Mouse (Mus musculus) retina, embryonic 14.5 days (tissue): ENCODE data around the gene Slc4a7.

Source experiments
- DNase-seq: peaks from one replicate; pipeline ENCODE4 v3.0.0-alpha.2; 2015; ENCODE audit warnings: low spot score

Gene Slc4a7

DNA sequence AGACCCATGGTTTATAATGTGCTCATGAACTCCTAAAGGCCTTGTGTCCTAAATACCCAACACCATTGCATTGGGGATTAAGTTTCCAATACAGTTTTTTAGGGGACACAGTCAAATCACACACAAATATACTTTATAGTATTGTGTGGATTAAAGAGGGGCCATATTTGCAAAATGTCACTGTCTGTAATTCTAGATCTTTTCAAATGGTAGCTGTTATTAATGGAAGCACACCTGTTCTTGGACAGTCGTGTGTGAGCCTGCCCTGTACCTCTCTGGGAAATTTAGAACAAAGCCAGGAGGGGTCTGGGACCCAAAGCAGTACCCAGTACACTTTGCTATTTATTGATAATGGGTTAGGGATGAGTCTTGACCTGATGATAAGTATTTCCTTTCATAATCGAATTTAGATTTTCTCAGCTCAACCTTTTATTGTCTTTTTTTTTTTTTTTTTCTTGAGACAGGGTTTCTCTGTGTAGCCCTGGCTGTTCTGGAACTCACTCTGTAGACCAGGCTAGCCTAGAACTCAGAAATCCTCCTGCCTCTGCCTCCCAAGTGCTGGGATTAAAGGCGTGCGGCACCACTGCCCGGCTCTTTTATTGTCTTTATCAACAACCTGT is at the start of gene Slc4a7:
TSS of gene Slc4a7 (plus strand) at position 570 of the 620 bp plus-strand sequence.
- no peak for DNase-seq

DNA sequence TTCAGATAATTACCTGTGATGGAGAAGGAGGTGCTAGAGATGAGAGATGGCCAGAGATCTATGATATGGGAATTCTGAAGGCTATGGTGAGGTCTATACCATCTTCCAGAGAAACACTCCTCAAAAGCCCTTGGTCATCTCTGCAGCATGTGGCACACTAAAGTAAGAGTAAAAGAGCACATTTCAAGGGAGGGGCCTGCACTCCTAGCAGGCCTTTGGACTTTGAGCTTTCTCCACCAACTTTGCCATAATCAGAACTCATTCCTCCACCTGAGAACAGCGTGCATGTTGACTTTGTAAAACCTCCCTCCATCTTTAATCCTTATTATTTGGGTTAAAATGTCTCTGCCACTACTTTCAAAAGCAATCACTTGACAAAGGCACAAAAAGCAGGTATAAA is 31.5 kb upstream of the Slc4a7 start:
- no peak for DNase-seq

GRCm38 (mm10) chr14:14681611-14682010 is 20.5 kb upstream of the Slc4a7 start:
- no peak for DNase-seq

DNA sequence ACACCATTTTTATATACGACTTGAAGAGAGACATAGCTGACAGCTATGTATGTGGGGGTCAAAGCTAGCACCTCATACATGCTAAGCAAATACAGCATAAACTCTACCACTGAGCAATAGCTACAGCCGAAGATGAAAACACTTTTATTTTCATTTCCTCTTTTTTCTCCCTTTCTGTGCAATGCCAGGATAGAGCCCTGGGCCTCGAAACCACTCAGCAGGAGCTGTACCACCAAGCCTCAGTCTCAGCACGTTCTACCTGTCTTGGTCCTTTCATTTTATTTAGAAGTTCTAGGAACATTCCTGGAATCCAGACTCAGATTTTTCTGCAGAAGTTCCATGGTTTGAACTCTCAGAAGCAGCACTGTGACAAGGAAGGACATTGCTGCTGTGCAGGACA is 17.3 kb upstream of the Slc4a7 start:
- no peak for DNase-seq

- DNase-seq = no peak
Observed at GRCm38 (mm10) chr14:14686101-14686551, 16.0 kb upstream of the Slc4a7 start.

DNA sequence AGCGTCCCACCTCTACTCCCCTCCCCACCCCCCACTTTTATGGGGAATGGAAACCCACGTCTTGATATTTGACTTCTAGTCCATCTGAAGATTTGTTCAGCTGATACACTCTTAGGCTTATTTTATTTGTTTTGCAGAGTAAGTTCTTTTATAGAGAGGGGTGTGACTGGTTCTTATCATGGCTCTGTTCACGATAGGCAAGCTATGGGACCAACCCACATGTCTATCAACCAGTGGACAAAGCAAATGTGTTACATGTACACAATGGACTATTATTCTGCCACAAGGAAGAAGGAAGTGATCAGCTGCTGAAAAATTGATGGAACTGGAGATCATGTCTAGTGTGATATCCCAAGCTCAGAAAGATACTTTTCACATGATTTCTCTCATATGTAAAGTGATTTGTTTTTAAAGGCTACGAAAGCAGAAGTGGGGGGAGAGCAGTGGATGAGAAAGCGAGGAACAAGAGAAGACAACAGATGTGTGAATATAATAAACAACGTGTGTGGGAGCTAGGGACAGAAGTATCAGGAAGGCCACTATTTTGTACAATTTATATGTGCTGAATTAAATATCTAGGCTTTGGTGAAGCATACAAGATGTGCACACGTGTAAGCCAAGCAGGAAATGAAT is 14.7 kb upstream of the Slc4a7 start:
- DNase-seq = no peak

DNA sequence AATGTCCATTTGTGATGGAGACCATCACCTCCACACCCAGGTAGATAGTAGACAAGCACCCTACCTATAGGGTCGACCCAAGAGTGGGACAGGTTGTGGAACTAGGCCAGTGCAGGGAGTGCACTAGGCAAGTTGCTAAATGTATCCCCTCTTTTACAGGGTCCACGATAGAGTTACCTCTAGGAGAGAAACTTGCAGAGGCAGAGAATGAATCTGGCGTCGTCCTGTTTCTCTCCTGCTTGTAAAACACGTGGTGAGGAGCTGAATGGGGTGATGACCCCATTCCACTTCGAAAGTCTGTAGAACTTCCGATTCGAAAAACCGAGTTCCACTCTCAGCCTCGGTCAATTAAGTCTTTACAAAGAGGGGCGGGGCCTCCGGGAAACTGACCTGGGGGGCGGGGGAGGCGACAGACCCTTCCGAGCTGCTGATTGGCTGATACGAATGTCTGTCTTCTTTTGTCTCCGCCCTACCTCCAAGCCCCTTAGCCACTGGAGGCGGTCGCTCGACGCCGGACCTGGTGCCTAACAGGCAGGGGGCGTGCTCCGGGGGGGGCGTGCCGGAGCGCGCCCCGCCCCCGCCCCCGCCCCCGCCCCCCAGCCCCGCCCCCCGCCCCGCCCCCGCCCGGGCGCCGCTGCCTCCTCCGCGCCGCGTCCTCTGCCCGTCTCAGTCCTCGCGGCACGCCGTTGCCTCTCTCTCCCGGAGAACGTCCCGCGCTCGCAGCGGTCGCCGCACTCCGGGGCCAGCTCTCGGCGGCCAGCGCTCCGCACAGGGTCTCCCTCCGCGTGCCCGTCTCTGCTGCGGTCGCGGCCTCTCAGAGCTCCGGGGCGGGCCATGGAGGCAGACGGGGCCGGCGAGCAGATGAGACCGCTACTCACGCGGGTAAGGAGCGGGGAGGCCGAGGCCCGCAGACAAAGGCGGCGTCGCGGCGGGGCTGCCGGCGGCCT is 593 bp downstream of the Slc4a7 start:
- peak; percentile 99 for DNase-seq

- DNase-seq = peak; percentile 66
Observed at GRCm38 (mm10) chr14:14703346-14703871, 1.3 kb downstream of the Slc4a7 start.

GRCm38 (mm10) chr14:14704651-14705050 is 2.6 kb downstream of the Slc4a7 start:
- DNase-seq = no peak

- DNase-seq = no peak
Observed at GRCm38 (mm10) chr14:14705126-14705525, 3.0 kb downstream of the Slc4a7 start.

DNA sequence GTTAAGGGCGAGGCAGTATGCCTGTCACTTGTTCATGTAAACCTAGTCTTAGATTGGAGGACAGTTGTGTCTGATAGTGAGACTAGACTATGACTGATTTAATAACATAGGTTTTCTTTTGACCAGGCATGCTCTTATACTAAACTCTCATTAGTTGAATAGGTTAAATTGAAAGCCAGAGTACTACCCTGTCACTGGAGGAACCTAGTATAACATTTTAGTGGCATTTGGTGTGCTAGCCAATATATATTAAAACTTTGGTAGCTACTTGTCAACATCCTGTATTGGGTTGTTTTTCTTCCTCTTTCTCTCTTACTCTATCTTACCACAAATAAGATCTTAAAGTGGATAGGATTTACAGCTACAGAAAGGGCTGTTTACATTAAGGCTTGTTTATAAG is 4.3 kb downstream of the Slc4a7 start:
- DNase-seq = no peak

DNA sequence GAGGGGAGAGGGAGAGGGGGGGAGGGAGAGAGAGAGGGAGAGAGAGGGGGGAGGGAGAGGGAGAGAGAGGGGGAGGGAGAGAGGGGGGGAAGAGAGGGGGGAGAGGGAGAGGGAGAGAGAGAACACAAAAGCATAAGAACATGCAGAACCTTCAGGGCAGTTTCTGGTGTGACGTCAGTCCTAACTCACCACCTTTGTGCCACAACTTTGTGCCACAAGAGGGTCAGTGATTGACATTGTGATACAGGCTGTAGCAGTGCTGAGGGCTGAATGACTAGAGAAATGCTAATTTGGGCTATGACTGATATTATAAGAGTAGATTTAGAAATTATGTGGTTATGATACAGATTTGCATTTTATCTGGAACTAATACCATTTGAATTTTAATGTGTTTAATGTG is 5.0 kb downstream of the Slc4a7 start:
- no peak for DNase-seq

DNA sequence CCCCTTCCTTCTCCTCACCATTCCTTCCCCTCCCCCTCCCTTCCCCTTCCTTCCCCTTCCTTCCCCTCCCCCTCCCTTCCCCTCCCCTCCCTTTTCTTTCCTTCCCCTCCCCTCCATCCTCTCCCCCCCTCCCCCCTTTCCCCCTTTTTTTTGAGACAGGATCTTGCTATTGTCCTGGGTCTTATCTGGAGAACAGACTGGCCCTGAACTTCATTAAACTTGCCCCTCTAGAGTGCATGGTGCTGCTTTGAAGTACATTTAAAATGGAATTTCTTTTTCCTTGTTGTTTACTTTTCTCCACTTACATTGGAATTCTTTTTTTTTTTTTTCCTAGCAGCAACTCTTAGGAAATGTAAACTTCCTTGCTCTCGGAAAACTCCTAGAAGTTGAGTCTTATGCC is 6.9 kb downstream of the Slc4a7 start:
- no peak for DNase-seq

- DNase-seq = peak; percentile 45
Observed at GRCm38 (mm10) chr14:14714130-14714529, 12.1 kb downstream of the Slc4a7 start.

DNA sequence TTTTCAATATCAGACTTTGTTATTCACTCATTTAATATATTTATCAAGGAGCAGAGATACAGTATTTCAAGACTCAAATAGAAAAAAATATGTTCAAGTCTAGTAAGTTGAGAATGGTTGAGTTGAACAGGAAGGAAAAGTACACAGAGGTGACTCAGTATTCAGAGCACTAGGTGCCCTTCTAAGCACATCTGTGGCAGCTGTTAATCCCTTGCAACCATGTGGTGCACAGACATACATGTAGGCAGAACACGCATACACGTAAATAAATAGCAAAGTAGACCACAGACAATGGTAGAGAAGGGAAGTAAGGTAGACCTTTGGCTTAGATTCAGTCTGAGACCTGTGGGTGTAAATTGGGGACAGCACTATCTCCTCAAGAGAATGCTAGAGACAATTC is 13.7 kb downstream of the Slc4a7 start:
- DNase-seq = no peak

GRCm38 (mm10) chr14:14716843-14717242 is 14.8 kb downstream of the Slc4a7 start:
- no peak for DNase-seq

GRCm38 (mm10) chr14:14718556-14718955 is 16.5 kb downstream of the Slc4a7 start:
- no peak for DNase-seq

GRCm38 (mm10) chr14:14781169-14781568 is 79.1 kb downstream of the Slc4a7 start:
- DNase-seq = no peak

DNA sequence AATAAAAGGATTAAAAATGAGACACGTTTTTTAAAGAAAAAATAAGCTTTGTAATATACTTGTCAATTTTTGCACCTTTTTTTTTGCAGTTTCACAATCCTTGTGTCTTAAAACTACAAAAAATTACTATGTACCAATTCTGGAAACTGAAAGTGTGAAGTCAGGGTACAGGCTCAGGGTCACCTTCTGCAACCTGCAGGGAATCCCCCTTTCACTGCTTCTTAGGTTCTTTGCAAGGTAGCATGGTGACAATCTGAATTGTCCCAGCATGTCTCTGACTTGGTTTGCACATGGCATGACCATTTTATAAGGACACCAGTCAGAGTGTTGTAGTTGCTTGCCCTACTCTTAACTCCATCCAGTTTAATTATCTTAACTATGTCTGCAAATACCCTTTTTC is 82.1 kb downstream of the Slc4a7 start:
- DNase-seq = no peak

DNA sequence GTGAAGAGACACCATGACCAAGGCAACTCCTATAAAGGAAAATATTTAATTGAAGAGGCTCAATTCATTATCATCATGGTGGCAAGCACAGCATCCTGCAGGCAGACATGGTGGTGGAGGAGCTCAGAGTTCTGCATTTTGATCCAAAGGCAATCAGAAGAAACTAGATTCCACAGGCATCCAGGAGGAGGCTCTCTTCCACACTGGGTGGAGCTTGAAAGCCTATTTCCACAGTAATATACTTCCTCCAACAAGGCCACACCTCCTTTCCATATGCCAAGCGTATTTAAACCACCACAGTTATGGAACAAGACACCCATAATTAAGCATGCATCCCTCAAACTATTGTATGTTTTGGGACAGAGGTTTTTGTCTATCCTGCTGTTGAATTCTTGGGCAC is 84.9 kb downstream of the Slc4a7 start:
- DNase-seq = no peak

GRCm38 (mm10) chr14:14789840-14790470 is 87.9 kb downstream of the Slc4a7 start:
- DNase-seq = no peak

- no peak for DNase-seq
Observed at GRCm38 (mm10) chr14:14799861-14800260, 97.8 kb downstream of the Slc4a7 start.
